8 mouse cellular contexts compared by ENCODE assay signal in the genomic region with DNA sequence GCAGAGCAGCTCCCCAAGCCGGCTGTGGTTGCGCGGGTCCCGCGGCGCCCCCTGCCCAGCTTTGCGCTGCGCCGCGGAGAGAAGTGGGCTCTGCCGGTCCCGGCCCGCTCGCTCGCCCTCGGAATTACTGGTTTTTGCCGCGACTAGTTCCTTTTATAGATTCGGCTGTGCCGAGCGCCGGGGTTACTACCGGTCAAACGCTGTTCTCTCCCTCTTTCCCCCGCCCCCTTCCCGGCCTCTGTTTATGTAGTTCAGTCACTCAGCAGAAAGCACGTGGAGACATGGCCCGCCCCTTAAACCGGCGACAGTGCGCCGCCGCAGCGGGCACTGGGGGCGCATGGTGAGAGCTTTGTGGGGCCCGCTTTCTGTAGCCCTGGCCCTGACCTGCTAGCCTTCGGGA. TPM values are rescaled to one million over a fixed set of nuclear protein-coding genes. Genes with fewer than 3 reads are reported as not detected.
DNase-seq lines count a peak whose midpoint lies in the region; ATAC-seq lines count a peak whose summit lies in the region.

A gene (minus strand): TSS at position 129 of the 400 bp plus-strand sequence.

- ATAC-seq in midbrain, embryonic 11.5 days (ENCODE audit: low FRiP score) = peak; percentile 97

- H3K36me3 ChIP-seq in midbrain, embryonic 11.5 days (ENCODE audit: control insufficient read depth, insufficient read depth, low read length) = no peaks in the 10 kb centered on the region

- WGBS in midbrain, embryonic 11.5 days = under 1% methylated on average over 37 of the region's 37 CpGs

- peak within 1 kb of the TSS; percentile 53 for H3K9ac ChIP-seq in midbrain, embryonic 11.5 days (ENCODE audit: low read length)

- DNase-seq in adrenal gland, postnatal 10 days = peak; percentile 95
- DNase-seq in embryo, embryonic 9.5 days (ENCODE audit: extremely low spot score) = peak; percentile 91
- DNase-seq in heart, adult 11 months = peak; percentile 100
- peak; percentile 93 for DNase-seq in kidney, adult 11 months
- DNase-seq in left cerebral cortex, postnatal 4 days = peak; percentile 91
- peak; percentile 98 for DNase-seq in midbrain, embryonic 11.5 days (ENCODE audit: low spot score, missing footprints)
- DNase-seq in right cerebral cortex, postnatal 4 days = peak; percentile 83
- peak; percentile 92 for DNase-seq in yolk sac, embryonic 10.5 days (ENCODE audit: low spot score)

- intact Hi-C loops in left cerebral cortex, postnatal 4 days (cut with DNase I) = no loop called here

- H3K27ac ChIP-seq in midbrain, embryonic 11.5 days (ENCODE audit: low read depth, low read length) = no peak within 1 kb of the TSS

- no peaks in the 10 kb centered on the region; the same call in none of the 2 replicates for H3K27me3 ChIP-seq in midbrain, embryonic 11.5 days (ENCODE audit: control insufficient read depth, insufficient read depth, low read length)

- peak within 1 kb of the TSS; percentile 59 for H3K4me2 ChIP-seq in midbrain, embryonic 11.5 days

- H3K4me3 ChIP-seq in midbrain, embryonic 11.5 days (ENCODE audit: low read depth, low read length) = peak within 1 kb of the TSS; percentile 44

- H3K4me1 ChIP-seq in midbrain, embryonic 11.5 days (ENCODE audit: control insufficient read depth, insufficient read depth, low read length) = peaks cover 5% of the 10 kb centered on the region; the same call in 1 of the 2 replicates

- no peaks in the 10 kb centered on the region for H3K9me3 ChIP-seq in midbrain, embryonic 11.5 days (ENCODE audit: control insufficient read depth, low read length)

RNA-seq across cellular contexts. Expression of the gene that starts here (rescaled TPM):
- total RNA-seq in adrenal gland, postnatal 10 days (2021) = 100 to 1,000 TPM; 103 TPM
- 10 to 100 TPM; 34.3 to 34.8 TPM for total RNA-seq in left cerebral cortex, postnatal 4 days (2021)
- 5.4 and 5.8 TPM in 2 replicates for polyA plus RNA-seq in midbrain, embryonic 11.5 days (2014; fragmentation: Nextera tagmentation; extraction: Ambion mirVana)
